Mouse (Mus musculus): ENCODE data around the gene Nlrx1. TPM values are rescaled to one million over a fixed set of nuclear protein-coding genes. Genes with fewer than 3 reads are reported as not detected.
"Not testable (repeated sequence)": the region's sequence is repeated elsewhere in the genome, so short reads cannot be mapped to it uniquely, and the experiment has no call there.

Gene Nlrx1
- polyA plus RNA-seq, 1 experiment from 2014 or later: 4.7 TPM

GRCm38 (mm10) chr9:44306532-44306931 lies 38.1 kb upstream of the Nlrx1 start:
- WGBS: 89% methylated on average over 6 of the region's 6 CpGs
- Histone ChIP-seq H3K4me2 (ENCODE audit: low read length) (no peak overlapping the region), H3K9me3 (ENCODE audit: control insufficient read depth, low read length) (no peaks in the 10 kb centered on the region), H3K4me3 (ENCODE audit: low read length) (no peak overlapping the region), H3K27ac (ENCODE audit: low read depth, low read length) (no peak overlapping the region), H3K4me1 (ENCODE audit: control insufficient read depth, insufficient read depth, low read depth, low read length) (peaks cover 12% of the 10 kb centered on the region), H3K36me3 (ENCODE audit: control insufficient read depth, insufficient read depth, low read length) (peaks cover 3% of the 10 kb centered on the region), H3K27me3 (replicated peaks; ENCODE audit: control insufficient read depth, insufficient read depth, low read length) (no peaks in the 10 kb centered on the region), H3K9ac (ENCODE audit: low read depth, low read length) (no peak overlapping the region)
- no peak for ATAC-seq

- Histone ChIP-seq H3K9ac (ENCODE audit: low read depth, low read length) (peak within 1 kb of the TSS; percentile 96), H3K4me3 (ENCODE audit: low read length) (peak within 1 kb of the TSS; percentile 65), H3K4me2 (ENCODE audit: low read length) (peak within 1 kb of the TSS; percentile 74), H3K4me1 (ENCODE audit: control insufficient read depth, insufficient read depth, low read depth, low read length) (peaks cover 12% of the 10 kb centered on the region), H3K27me3 (replicated peaks; ENCODE audit: control insufficient read depth, insufficient read depth, low read length) (no peaks in the 10 kb centered on the region), H3K27ac (ENCODE audit: low read depth, low read length) (peak within 1 kb of the TSS; percentile 87), H3K9me3 (ENCODE audit: control insufficient read depth, low read length) (no peaks in the 10 kb centered on the region), H3K36me3 (ENCODE audit: control insufficient read depth, insufficient read depth, low read length) (peaks cover 5% of the 10 kb centered on the region)
- ATAC-seq: peak; percentile 99
- under 1% methylated on average over 45 of the region's 54 CpGs for WGBS
These were observed 37.2 kb upstream of the Nlrx1 start, which contains the start of gene Hinfp for GRCm38 (mm10) chr9:44305466-44306079. TSS of gene Hinfp (minus strand) at chr9:44305671.

DNA sequence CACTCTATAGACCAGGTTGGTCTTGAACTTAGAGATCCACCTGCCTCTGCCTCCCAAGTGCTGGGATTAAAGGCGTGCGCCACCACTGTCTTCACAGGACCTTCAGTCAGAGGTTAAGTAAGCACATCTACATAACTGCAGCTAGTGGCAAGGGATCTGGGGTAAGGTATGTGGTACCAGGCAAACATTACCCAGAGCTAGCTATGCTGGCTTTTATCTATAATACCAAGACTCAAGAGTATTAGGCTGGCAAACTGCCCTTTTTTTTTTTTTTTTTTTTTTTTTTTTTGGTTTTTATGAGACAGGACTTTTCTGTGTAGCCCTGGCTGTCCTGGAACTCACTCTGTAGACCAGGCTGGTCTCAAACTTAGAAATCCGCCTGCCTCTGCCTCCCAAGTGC lies 31.6 kb upstream of the Nlrx1 start:
- H3K36me3 ChIP-seq (ENCODE audit: control insufficient read depth, insufficient read depth, low read length): peaks cover 40% of the 10 kb centered on the region
- H3K4me1 ChIP-seq (ENCODE audit: control insufficient read depth, insufficient read depth, low read depth, low read length): peaks cover 12% of the 10 kb centered on the region
- H3K9ac ChIP-seq (ENCODE audit: low read depth, low read length); ATAC-seq; H3K9me3 ChIP-seq (ENCODE audit: control insufficient read depth, low read length); H3K4me3 ChIP-seq (ENCODE audit: low read length); H3K27ac ChIP-seq (ENCODE audit: low read depth, low read length); H3K27me3 ChIP-seq (replicated peaks; ENCODE audit: control insufficient read depth, insufficient read depth, low read length); H3K4me2 ChIP-seq (ENCODE audit: low read length): not testable (repeated sequence)
- 91% methylated on average over 3 of the region's 3 CpGs for WGBS

DNA sequence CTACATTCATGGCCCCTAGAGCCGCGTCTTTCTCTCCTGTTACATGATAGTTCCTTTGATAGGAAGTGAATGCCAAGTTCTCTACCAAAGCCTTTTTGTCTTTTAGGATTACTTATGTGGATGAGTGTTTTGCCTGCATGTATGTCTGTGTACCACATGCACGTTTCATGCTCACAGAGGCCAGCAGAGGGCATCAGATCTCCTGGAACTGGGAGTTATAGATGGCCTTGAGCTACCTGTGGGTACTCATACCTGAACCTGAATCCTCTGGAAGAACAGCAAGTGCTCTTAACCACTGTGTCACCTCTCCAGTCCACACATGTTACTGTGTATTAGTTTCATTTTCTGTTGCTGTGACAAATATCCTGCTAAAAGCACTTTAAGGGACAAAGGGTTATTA lies 24.1 kb upstream of the Nlrx1 start:
- Histone ChIP-seq H3K27ac (ENCODE audit: low read depth, low read length) (no peak overlapping the region), H3K4me3 (ENCODE audit: low read length) (no peak overlapping the region), H3K27me3 (replicated peaks; ENCODE audit: control insufficient read depth, insufficient read depth, low read length) (no peaks in the 10 kb centered on the region), H3K9me3 (ENCODE audit: control insufficient read depth, low read length) (no peaks in the 10 kb centered on the region), H3K9ac (ENCODE audit: low read depth, low read length) (no peak overlapping the region), H3K36me3 (ENCODE audit: control insufficient read depth, insufficient read depth, low read length) (peaks cover 40% of the 10 kb centered on the region), H3K4me2 (ENCODE audit: low read length) (no peak overlapping the region), H3K4me1 (ENCODE audit: control insufficient read depth, insufficient read depth, low read depth, low read length) (peaks cover 6% of the 10 kb centered on the region)
- ATAC-seq: no peak
- WGBS: 71% methylated on average over 3 of the region's 3 CpGs

DNA sequence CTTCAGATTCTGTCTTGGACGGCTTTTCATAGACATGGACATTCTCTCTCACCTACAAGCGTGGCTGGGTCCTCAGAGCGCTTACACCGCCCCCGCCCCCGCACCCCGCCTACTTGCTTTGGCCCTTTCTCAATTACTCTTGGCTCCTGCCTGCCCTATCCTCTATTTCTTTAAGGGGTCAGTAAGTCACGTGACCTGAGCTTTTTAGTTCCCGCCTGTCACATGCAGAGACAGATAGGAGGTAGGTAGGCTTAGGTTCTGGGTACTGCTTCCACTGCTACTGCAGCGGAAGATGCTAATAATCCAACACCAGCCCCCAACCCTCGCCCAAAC lies 20.5 kb upstream of the Nlrx1 start:
- WGBS: 5% methylated on average over 11 of the region's 11 CpGs
- Histone ChIP-seq H3K27me3 (replicated peaks; ENCODE audit: control insufficient read depth, insufficient read depth, low read length) (no peaks in the 10 kb centered on the region), H3K9me3 (ENCODE audit: control insufficient read depth, low read length) (no peaks in the 10 kb centered on the region), H3K4me1 (ENCODE audit: control insufficient read depth, insufficient read depth, low read depth, low read length) (peaks cover 20% of the 10 kb centered on the region), H3K9ac (ENCODE audit: low read depth, low read length) (peak overlapping the region; percentile 93), H3K27ac (ENCODE audit: low read depth, low read length) (peak overlapping the region; percentile 81; the same call in 1 of the 2 replicates), H3K4me3 (ENCODE audit: low read length) (peak overlapping the region; percentile 78), H3K4me2 (ENCODE audit: low read length) (peak overlapping the region; percentile 95), H3K36me3 (ENCODE audit: control insufficient read depth, insufficient read depth, low read length) (peaks cover 21% of the 10 kb centered on the region)
- ATAC-seq: no peak; the same call in 1 of the 2 replicates

GRCm38 (mm10) chr9:44288076-44288958 lies 19.9 kb upstream of the Nlrx1 start, which contains the start of gene Abcg4:
TSS of gene Abcg4 (minus strand) at chr9:44288615.
- H3K36me3 ChIP-seq (ENCODE audit: control insufficient read depth, insufficient read depth, low read length): peaks cover 18% of the 10 kb centered on the region
- H3K4me1 ChIP-seq (ENCODE audit: control insufficient read depth, insufficient read depth, low read depth, low read length): peaks cover 20% of the 10 kb centered on the region
- H3K27ac ChIP-seq (ENCODE audit: low read depth, low read length): peak within 1 kb of the TSS; percentile 81
- no peaks in the 10 kb centered on the region for H3K9me3 ChIP-seq (ENCODE audit: control insufficient read depth, low read length)
- H3K4me3 ChIP-seq (ENCODE audit: low read length): peak within 1 kb of the TSS; percentile 78
- ATAC-seq: peak; percentile 77
- no peaks in the 10 kb centered on the region for H3K27me3 ChIP-seq (replicated peaks; ENCODE audit: control insufficient read depth, insufficient read depth, low read length)
- H3K4me2 ChIP-seq (ENCODE audit: low read length): peak within 1 kb of the TSS; percentile 95
- peak within 1 kb of the TSS; percentile 93 for H3K9ac ChIP-seq (ENCODE audit: low read depth, low read length)
- WGBS: under 1% methylated on average over 37 of the region's 38 CpGs

GRCm38 (mm10) chr9:44287401-44288075 lies 19.1 kb upstream of the Nlrx1 start:
- Histone ChIP-seq H3K4me1 (ENCODE audit: control insufficient read depth, insufficient read depth, low read depth, low read length) (peaks cover 20% of the 10 kb centered on the region), H3K9me3 (ENCODE audit: control insufficient read depth, low read length) (no peaks in the 10 kb centered on the region), H3K4me3 (ENCODE audit: low read length) (peak overlapping the region; percentile 78), H3K27ac (ENCODE audit: low read depth, low read length) (peak overlapping the region; percentile 81), H3K36me3 (ENCODE audit: control insufficient read depth, insufficient read depth, low read length) (peaks cover 12% of the 10 kb centered on the region), H3K4me2 (ENCODE audit: low read length) (peak overlapping the region; percentile 95), H3K27me3 (replicated peaks; ENCODE audit: control insufficient read depth, insufficient read depth, low read length) (no peaks in the 10 kb centered on the region), H3K9ac (ENCODE audit: low read depth, low read length) (peak overlapping the region; percentile 93)
- peak; percentile 67 for ATAC-seq
- under 1% methylated on average over 39 of the region's 47 CpGs for WGBS

DNA sequence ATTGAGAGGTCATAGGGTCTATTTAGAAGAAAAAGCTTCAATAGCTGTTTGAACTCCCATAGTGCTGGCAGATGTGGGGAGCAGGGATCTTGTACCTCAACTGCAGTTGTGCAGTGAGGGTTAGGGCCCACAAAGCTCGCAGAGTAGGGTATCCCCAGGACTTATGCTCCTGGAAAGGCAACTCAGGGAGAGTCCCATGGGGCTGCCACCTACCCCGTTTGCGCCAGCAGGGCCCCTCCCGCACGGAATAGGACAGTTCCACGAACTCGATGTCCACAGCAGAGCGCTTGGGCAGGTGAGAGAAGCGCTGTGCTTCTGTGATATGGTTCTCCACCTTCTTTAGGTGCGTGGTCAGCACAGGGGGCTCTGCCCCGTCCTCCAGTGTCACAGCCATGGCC lies 18.6 kb upstream of the Nlrx1 start:
- Histone ChIP-seq H3K9ac (ENCODE audit: low read depth, low read length) (peak overlapping the region; percentile 93), H3K36me3 (ENCODE audit: control insufficient read depth, insufficient read depth, low read length) (peaks cover 9% of the 10 kb centered on the region), H3K4me2 (ENCODE audit: low read length) (peak overlapping the region; percentile 95), H3K4me3 (ENCODE audit: low read length) (peak overlapping the region; percentile 78), H3K27ac (ENCODE audit: low read depth, low read length) (peak overlapping the region; percentile 81), H3K27me3 (replicated peaks; ENCODE audit: control insufficient read depth, insufficient read depth, low read length) (no peaks in the 10 kb centered on the region), H3K9me3 (ENCODE audit: control insufficient read depth, low read length) (no peaks in the 10 kb centered on the region), H3K4me1 (ENCODE audit: control insufficient read depth, insufficient read depth, low read depth, low read length) (peaks cover 20% of the 10 kb centered on the region)
- WGBS: 7% methylated on average over 11 of the region's 11 CpGs
- ATAC-seq: 0 out of 2 replicates have a peak, but pooled peaks have one; percentile 5
